Mouse (Mus musculus): ENCODE data around the gene Hist1h2af. TPM values are rescaled to one million over a fixed set of nuclear protein-coding genes. Genes with fewer than 3 reads are reported as not detected.
"Not testable (repeated sequence)": the region's sequence is repeated elsewhere in the genome, so short reads cannot be mapped to it uniquely, and the experiment has no call there.

Hist1h2af gene
- polyA plus RNA-seq, 1 experiment, result 1,420 TPM

GRCm38 (mm10) chr13:23552962-23553361 is 19.3 kb downstream of the Hist1h2af start, which contains the start of gene Hist1h1d:
Gene Hist1h1d, plus strand, starts transcription at chr13:23553262.
- H3K4me3 ChIP-seq (ENCODE audit: low read depth, low read length), result no peak within 1 kb of the TSS
- H3K27me3 ChIP-seq (ENCODE audit: control insufficient read depth, insufficient read depth, low read length), result no peaks in the 10 kb centered on the region
- TF ChIP-seq CTCF (IDR thresholded peaks at IDR 0.05; ENCODE audit: extremely low read depth, insufficient read length, insufficient replicate concordance, low read depth, low read length) (no peak), POLR2A (IDR thresholded peaks at IDR 0.05; ENCODE audit: low read depth, low read length) (no peak)
- H3K36me3 ChIP-seq (ENCODE audit: control insufficient read depth, insufficient read depth, low read length), result no peaks in the 10 kb centered on the region
- H3K4me1 ChIP-seq (ENCODE audit: control insufficient read depth, insufficient read depth, insufficient read length, low read length), result peaks cover 2% of the 10 kb centered on the region; the same call in 1 of the 2 replicates
- no peak within 1 kb of the TSS for H3K27ac ChIP-seq (ENCODE audit: insufficient read depth, low read depth, low read length)

DNA sequence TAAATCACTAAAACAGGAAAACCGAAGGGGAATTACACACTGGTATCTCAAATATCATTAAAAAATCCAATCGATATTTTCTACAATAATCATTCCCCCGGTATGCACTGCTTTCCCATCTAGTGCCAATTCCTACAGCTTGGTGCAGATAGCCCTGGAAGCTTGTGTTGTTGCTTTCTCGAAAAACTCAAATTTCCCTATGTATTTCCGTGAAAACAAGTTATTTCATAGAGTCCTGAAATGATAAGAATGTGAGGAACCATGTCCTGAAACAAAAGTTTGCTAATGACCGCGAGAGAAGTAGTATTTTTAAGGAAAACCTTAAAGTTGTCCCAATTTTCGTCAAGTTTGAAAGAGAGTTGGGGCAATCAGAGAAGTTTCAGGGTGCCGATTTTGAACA is 20.7 kb downstream of the Hist1h2af start:
- H3K27ac ChIP-seq (ENCODE audit: insufficient read depth, low read depth, low read length), result peak overlapping the region; percentile 53
- H3K36me3 ChIP-seq (ENCODE audit: control insufficient read depth, insufficient read depth, low read length), result no peaks in the 10 kb centered on the region
- H3K27me3 ChIP-seq (ENCODE audit: control insufficient read depth, insufficient read depth, low read length), result no peaks in the 10 kb centered on the region
- no peak overlapping the region for H3K4me3 ChIP-seq (ENCODE audit: low read depth, low read length)
- TF ChIP-seq CTCF (IDR thresholded peaks at IDR 0.05; ENCODE audit: extremely low read depth, insufficient read length, insufficient replicate concordance, low read depth, low read length) (no peak), POLR2A (IDR thresholded peaks at IDR 0.05; ENCODE audit: low read depth, low read length) (no peak)
- H3K4me1 ChIP-seq (ENCODE audit: control insufficient read depth, insufficient read depth, insufficient read length, low read length), result peaks cover 2% of the 10 kb centered on the region; the same call in 1 of the 2 replicates
- 9% methylated on average over 9 of the region's 9 CpGs for WGBS

DNA sequence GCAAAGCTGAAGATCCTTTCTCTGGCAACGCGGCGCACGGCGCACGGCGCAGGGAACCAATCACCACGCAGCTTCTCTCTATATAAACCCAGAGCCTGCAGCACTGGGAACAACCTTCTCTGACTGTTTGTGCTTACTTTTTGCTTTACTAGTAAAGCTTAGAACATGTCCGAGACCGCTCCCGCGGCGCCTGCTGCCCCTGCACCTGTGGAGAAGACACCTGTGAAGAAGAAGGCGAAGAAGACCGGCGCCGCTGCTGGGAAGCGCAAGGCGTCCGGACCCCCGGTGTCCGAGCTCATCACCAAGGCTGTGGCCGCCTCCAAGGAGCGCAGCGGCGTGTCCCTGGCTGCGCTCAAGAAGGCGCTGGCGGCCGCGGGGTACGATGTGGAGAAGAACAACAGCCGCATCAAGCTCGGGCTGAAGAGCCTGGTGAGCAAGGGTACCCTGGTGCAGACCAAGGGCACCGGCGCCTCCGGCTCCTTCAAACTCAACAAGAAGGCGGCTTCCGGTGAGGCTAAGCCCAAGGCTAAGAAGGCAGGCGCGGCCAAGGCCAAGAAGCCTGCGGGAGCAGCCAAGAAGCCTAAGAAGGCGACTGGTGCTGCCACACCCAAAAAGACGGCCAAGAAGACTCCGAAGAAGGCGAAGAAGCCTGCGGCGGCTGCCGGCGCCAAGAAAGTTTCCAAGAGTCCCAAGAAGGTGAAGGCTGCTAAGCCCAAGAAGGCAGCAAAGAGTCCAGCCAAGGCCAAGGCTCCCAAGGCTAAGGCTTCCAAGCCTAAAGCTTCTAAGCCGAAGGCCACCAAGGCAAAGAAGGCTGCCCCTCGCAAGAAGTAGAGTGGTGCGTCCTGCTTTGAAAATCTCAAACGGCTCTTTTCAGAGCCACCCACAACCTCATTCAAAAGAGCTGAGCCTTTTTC is 21.5 kb downstream of the Hist1h2af start:
- no peaks in the 10 kb centered on the region for H3K27me3 ChIP-seq (ENCODE audit: control insufficient read depth, insufficient read depth, low read length)
- under 1% methylated on average over 54 of the region's 54 CpGs for WGBS
- H3K4me3 ChIP-seq (ENCODE audit: low read depth, low read length), result peak overlapping the region; percentile 83
- peaks cover 2% of the 10 kb centered on the region; the same call in 1 of the 2 replicates for H3K4me1 ChIP-seq (ENCODE audit: control insufficient read depth, insufficient read depth, insufficient read length, low read length)
- TF ChIP-seq CTCF (IDR thresholded peaks at IDR 0.05; ENCODE audit: extremely low read depth, insufficient read length, insufficient replicate concordance, low read depth, low read length), result no peak
- peak; percentile 83 for TF ChIP-seq POLR2A (IDR thresholded peaks at IDR 0.05; ENCODE audit: low read depth, low read length)
- peak overlapping the region; percentile 96 for H3K27ac ChIP-seq (ENCODE audit: insufficient read depth, low read depth, low read length)
- no peaks in the 10 kb centered on the region for H3K36me3 ChIP-seq (ENCODE audit: control insufficient read depth, insufficient read depth, low read length)

GRCm38 (mm10) chr13:23555839-23556416 is 22.2 kb downstream of the Hist1h2af start:
- TF ChIP-seq CTCF (IDR thresholded peaks at IDR 0.05; ENCODE audit: extremely low read depth, insufficient read length, insufficient replicate concordance, low read depth, low read length) (no peak), POLR2A (IDR thresholded peaks at IDR 0.05; ENCODE audit: low read depth, low read length) (no peak; the same call in 1 of the 2 replicates)
- Histone ChIP-seq H3K36me3 (ENCODE audit: control insufficient read depth, insufficient read depth, low read length) (no peaks in the 10 kb centered on the region), H3K27me3 (ENCODE audit: control insufficient read depth, insufficient read depth, low read length) (no peaks in the 10 kb centered on the region), H3K4me1 (ENCODE audit: control insufficient read depth, insufficient read depth, insufficient read length, low read length) (no peaks in the 10 kb centered on the region; the same call in 1 of the 2 replicates), H3K27ac (ENCODE audit: insufficient read depth, low read depth, low read length) (peak overlapping the region; percentile 96), H3K4me3 (ENCODE audit: low read depth, low read length) (peak overlapping the region; percentile 83)
- under 1% methylated on average over 18 of the region's 18 CpGs for WGBS

DNA sequence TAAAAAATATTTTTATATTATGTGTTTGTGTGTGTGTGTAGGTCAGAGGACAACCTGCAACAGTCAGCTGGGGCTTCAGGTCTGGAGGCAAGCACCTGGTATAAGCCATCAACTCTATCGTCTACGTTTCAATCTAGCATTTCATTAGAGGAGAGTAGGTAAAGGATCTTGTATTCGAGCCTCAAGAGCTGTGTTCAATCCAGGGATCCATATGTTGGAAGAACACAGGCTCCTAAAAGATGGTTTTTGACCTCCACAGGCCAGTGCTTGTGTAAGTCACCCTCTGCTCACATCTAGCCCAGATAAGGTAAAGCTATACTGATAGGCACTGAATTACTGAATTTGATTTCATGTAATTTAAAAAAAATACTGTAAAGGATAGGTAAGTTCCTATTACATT is 23.2 kb downstream of the Hist1h2af start:
- no peak for TF ChIP-seq CTCF (IDR thresholded peaks at IDR 0.05; ENCODE audit: extremely low read depth, insufficient read length, insufficient replicate concordance, low read depth, low read length)
- no peak for TF ChIP-seq POLR2A (IDR thresholded peaks at IDR 0.05; ENCODE audit: low read depth, low read length)
- H3K4me3 ChIP-seq (ENCODE audit: low read depth, low read length), result no peak overlapping the region
- H3K4me1 ChIP-seq (ENCODE audit: control insufficient read depth, insufficient read depth, insufficient read length, low read length), result no peaks in the 10 kb centered on the region
- H3K27me3 ChIP-seq (ENCODE audit: control insufficient read depth, insufficient read depth, low read length), result no peaks in the 10 kb centered on the region
- no peak overlapping the region for H3K27ac ChIP-seq (ENCODE audit: insufficient read depth, low read depth, low read length)
- no peaks in the 10 kb centered on the region for H3K36me3 ChIP-seq (ENCODE audit: control insufficient read depth, insufficient read depth, low read length)
- WGBS, result 62% methylated on average over 3 of the region's 3 CpGs

- 0 out of 2 replicates have a peak overlapping the region, but pooled peaks have one; percentile 1 for H3K27ac ChIP-seq (ENCODE audit: insufficient read depth, low read depth, low read length)
- not testable (repeated sequence) for H3K27me3 ChIP-seq (ENCODE audit: control insufficient read depth, insufficient read depth, low read length); H3K4me1 ChIP-seq (ENCODE audit: control insufficient read depth, insufficient read depth, insufficient read length, low read length); H3K4me3 ChIP-seq (ENCODE audit: low read depth, low read length); H3K36me3 ChIP-seq (ENCODE audit: control insufficient read depth, insufficient read depth, low read length)
- WGBS, result 14% methylated on average over 2 of the region's 2 CpGs
These were observed 27.0 kb downstream of the Hist1h2af start for GRCm38 (mm10) chr13:23560699-23561098.

GRCm38 (mm10) chr13:23561531-23561882 is 27.8 kb downstream of the Hist1h2af start:
- WGBS, result 0% methylated on average over 2 of the region's 5 CpGs
- not testable (repeated sequence) for H3K4me1 ChIP-seq (ENCODE audit: control insufficient read depth, insufficient read depth, insufficient read length, low read length); H3K27me3 ChIP-seq (ENCODE audit: control insufficient read depth, insufficient read depth, low read length); H3K36me3 ChIP-seq (ENCODE audit: control insufficient read depth, insufficient read depth, low read length)
- peak overlapping the region; percentile 93; the same call in 1 of the 2 replicates for H3K4me3 ChIP-seq (ENCODE audit: low read depth, low read length)
- peak overlapping the region; percentile 93 for H3K27ac ChIP-seq (ENCODE audit: insufficient read depth, low read depth, low read length)
